Mouse (Mus musculus) intestine, postnatal 0 days (tissue): ENCODE results near the gene H2al1f. TPM values are rescaled to one million over a fixed set of nuclear protein-coding genes. Genes with fewer than 3 reads are reported as not detected.
"Not testable (repeated sequence)": the region's sequence is repeated elsewhere in the genome, so short reads cannot be mapped to it uniquely, and the experiment has no call there.

ENCODE experiments used
- ATAC-seq: fragments of 200-750 bp; cut with Nextera tagmentation; 2 replicates; pipeline ENCODE4 v1.8.0; 2017; ENCODE audit warnings: mild to moderate bottlenecking, moderate TSS enrichment, moderate library complexity
- H3K27ac ChIP-seq: fragments of 300-500 bp; sonication (generic); 2 replicates; pipeline ENCODE4 v1.5.1; 2014; ENCODE audit warnings: mild to moderate bottlenecking, low read depth, low read length, moderate library complexity
- H3K27me3 ChIP-seq: fragments of 300-500 bp; sonication (generic); replicated peaks from 2 replicates; pipeline ENCODE4 v1.6.1; 2014; ENCODE audit warnings: low read length, mixed read lengths; ENCODE audit not compliant: control insufficient read depth, insufficient read depth
- H3K36me3 ChIP-seq: fragments of 300-500 bp; sonication (generic); 2 replicates; pipeline ENCODE4 v1.6.1; 2014; ENCODE audit warnings: mild to moderate bottlenecking, moderate library complexity; ENCODE audit not compliant: control insufficient read depth, insufficient read depth
- H3K4me1 ChIP-seq: fragments of 300-500 bp; sonication (generic); replicated peaks from 2 replicates; pipeline ENCODE4 v1.6.1; 2014; ENCODE audit warnings: antibody characterized with exemption, low read length, mixed read lengths; ENCODE audit not compliant: control insufficient read depth, insufficient read depth
- H3K4me2 ChIP-seq: fragments of 300-500 bp; sonication (generic); replicated peaks from 2 replicates; pipeline ENCODE4 v1.6.1; 2014; ENCODE audit warnings: low read depth, mild to moderate bottlenecking, moderate library complexity
- H3K4me3 ChIP-seq: fragments of 300-500 bp; sonication (generic); 2 replicates; pipeline ENCODE4 v1.5.1; 2014; ENCODE audit warnings: low read depth, low read length
- H3K9ac ChIP-seq: fragments of 300-500 bp; sonication (generic); 2 replicates; pipeline ENCODE4 v1.6.1; 2014; ENCODE audit warnings: mild to moderate bottlenecking, low read depth, low read length
- H3K9me3 ChIP-seq: fragments of 300-500 bp; sonication (generic); 2 replicates; pipeline ENCODE4 v1.6.1; 2016; ENCODE audit warnings: mixed run types; ENCODE audit not compliant: control insufficient read depth
- CTCF ChIP-seq: sonication (generic); IDR thresholded peaks from 2 replicates; pipeline ENCODE4 v1.5.1; 2016; ENCODE audit warnings: low read depth, mild to moderate bottlenecking, control low read depth, antibody characterized with exemption, moderate library complexity
- WGBS: fragments of 180-500 bp; shearing (Covaris S2); extraction: QIAGEN DNeasy Blood & Tissue Kit; methylation state at CpG from one replicate; pipeline ENCODE4 v1.1.7; 2014; 5-methylcytosine and 5-hydroxymethylcytosine counted together
- polyA plus RNA-seq: library from polyadenylated mRNA; unstranded; fragments of >200 nt; fragmentation: Nextera tagmentation; extraction: Ambion mirVana; gene quantifications from 2 replicates; pipeline ENCODE4 v1.2.1, GENCODE M21; 2015

The H2al1f gene
- polyA plus RNA-seq, 1 experiment from 2014 or later: not detected

- 85% methylated on average over 2 of the region's 2 CpGs for WGBS
- H3K4me1 ChIP-seq: not testable (repeated sequence)
These were observed 12.6 kb downstream of the H2al1f start, which contains the start of gene H2al1j for GRCm38 (mm10) chrX:11327522-11327921. TSS of gene H2al1j (plus strand) at chrX:11327822.

GRCm38 (mm10) chrX:11345762-11346161 lies 30.8 kb downstream of the H2al1f start:
- no peaks in the 10 kb centered on the region for H3K9me3 ChIP-seq
- H3K27ac ChIP-seq: no peak overlapping the region
- H3K36me3 ChIP-seq: no peaks in the 10 kb centered on the region
- no peaks in the 10 kb centered on the region for H3K4me1 ChIP-seq
- no peak for ATAC-seq
- H3K4me2 ChIP-seq: no peak overlapping the region
- no peaks in the 10 kb centered on the region for H3K27me3 ChIP-seq
- WGBS: 78% methylated on average over 9 of the region's 9 CpGs
- H3K4me3 ChIP-seq: no peak overlapping the region
- no peak for TF ChIP-seq CTCF
- H3K9ac ChIP-seq: no peak overlapping the region

More at GRCm38 (mm10) chrX:11327522-11327921, 12.6 kb downstream of the H2al1f start, which contains the start of gene H2al1j:
- H3K4me2 ChIP-seq, H3K9me3 ChIP-seq, H3K4me3 ChIP-seq, H3K27me3 ChIP-seq, H3K27ac ChIP-seq, H3K36me3 ChIP-seq, H3K9ac ChIP-seq, ATAC-seq: not testable (repeated sequence)

GRCm38 (mm10) chrX:11346756-11347155 lies 31.8 kb downstream of the H2al1f start:
- TF ChIP-seq CTCF: no peak
- 91% methylated on average over 3 of the region's 3 CpGs for WGBS
- Histone ChIP-seq H3K4me3 (no peak overlapping the region), H3K9ac (no peak overlapping the region), H3K4me2 (no peak overlapping the region), H3K27me3 (no peaks in the 10 kb centered on the region), H3K4me1 (no peaks in the 10 kb centered on the region), H3K27ac (no peak overlapping the region), H3K36me3 (no peaks in the 10 kb centered on the region), H3K9me3 (no peaks in the 10 kb centered on the region)
- ATAC-seq: no peak

- H3K27ac ChIP-seq: no peak overlapping the region
- 0 out of 2 replicates have a peak, but pooled peaks cover 3% of the 10 kb centered on the region for H3K27me3 ChIP-seq
- H3K9me3 ChIP-seq: no peaks in the 10 kb centered on the region
- no peak overlapping the region for H3K9ac ChIP-seq
- no peak for TF ChIP-seq CTCF
- no peaks in the 10 kb centered on the region for H3K4me1 ChIP-seq
- H3K36me3 ChIP-seq: no peaks in the 10 kb centered on the region
- no peak overlapping the region for H3K4me2 ChIP-seq
- H3K4me3 ChIP-seq: no peak overlapping the region
- 75% methylated on average over 6 of the region's 6 CpGs for WGBS
- no peak for ATAC-seq
These were observed 45.9 kb downstream of the H2al1f start for GRCm38 (mm10) chrX:11360823-11361222.

- no peak for ATAC-seq
- no peak for TF ChIP-seq CTCF
- H3K27ac ChIP-seq: no peak overlapping the region
- H3K4me1 ChIP-seq: no peaks in the 10 kb centered on the region
- H3K36me3 ChIP-seq: no peaks in the 10 kb centered on the region
- no peak overlapping the region for H3K4me2 ChIP-seq
- H3K27me3 ChIP-seq: 0 out of 2 replicates have a peak, but pooled peaks cover 3% of the 10 kb centered on the region
- WGBS: 74% methylated on average over 2 of the region's 2 CpGs
- H3K9me3 ChIP-seq: no peaks in the 10 kb centered on the region
- H3K9ac ChIP-seq: no peak overlapping the region
- H3K4me3 ChIP-seq: no peak overlapping the region
These were observed 46.3 kb downstream of the H2al1f start for GRCm38 (mm10) chrX:11361261-11361660.

GRCm38 (mm10) chrX:11363890-11364289 lies 48.9 kb downstream of the H2al1f start:
- no peak for TF ChIP-seq CTCF
- no peak overlapping the region for H3K4me2 ChIP-seq
- H3K36me3 ChIP-seq: no peaks in the 10 kb centered on the region
- H3K4me3 ChIP-seq: no peak overlapping the region
- no peaks in the 10 kb centered on the region for H3K9me3 ChIP-seq
- H3K27ac ChIP-seq: no peak overlapping the region
- no peak overlapping the region for H3K9ac ChIP-seq
- H3K4me1 ChIP-seq: no peaks in the 10 kb centered on the region
- 0 out of 2 replicates have a peak, but pooled peaks cover 3% of the 10 kb centered on the region for H3K27me3 ChIP-seq
- WGBS: 76% methylated on average over 6 of the region's 6 CpGs
- ATAC-seq: no peak

Other genes starting within 250 kb of the H2al1f start
- not detected in 2 replicates for gene H2al1a, start 15.9 kb upstream of the H2al1f start, polyA plus RNA-seq
- gene H2al1b, start 12.7 kb upstream of the H2al1f start, polyA plus RNA-seq: not detected in 2 replicates
- not detected in 2 replicates for gene H2al1c, start 9.5 kb upstream of the H2al1f start, polyA plus RNA-seq
- gene H2al1d, start 6.3 kb upstream of the H2al1f start, polyA plus RNA-seq: not detected in 2 replicates
- gene H2al1e, start 3.2 kb upstream of the H2al1f start, polyA plus RNA-seq: not detected in 2 replicates
- not detected in 2 replicates for gene H2al1g, start 3.1 kb downstream of the H2al1f start, polyA plus RNA-seq
- not detected in 2 replicates for gene H2al1h, start 6.3 kb downstream of the H2al1f start, polyA plus RNA-seq
- gene H2al1i, start 9.5 kb downstream of the H2al1f start, polyA plus RNA-seq: not detected in 2 replicates
- not detected in 2 replicates for gene H2al1j, start 12.7 kb downstream of the H2al1f start, polyA plus RNA-seq